Mouse (Mus musculus) embryonic stem cell, embryonic (primary cell): ENCODE measurements around the gene Spata6.

Experiments
- CTCF ChIA-PET, 4 experiments: fragments of 300-600 bp in 2 of 4; fragments of 350-600 bp in 2 of 4; sonication (Branson Sonifier 250); formaldehyde crosslinking; loops; one replicate each; lab custom pipeline; 2022; ENCODE audit warnings: inconsistent platforms in 2 of 4; lab: Charles Lee
- POLR2A ChIA-PET, 4 experiments: fragments of 300-600 bp in 2 of 4; fragments of 350-600 bp in 2 of 4; sonication (Branson Sonifier 250); formaldehyde crosslinking; loops; one replicate each; lab custom pipeline; 2022; ENCODE audit warnings: antibody characterized with exemption in 4 of 4, inconsistent platforms in 1 of 4; lab: Charles Lee

Gene Spata6

DNA sequence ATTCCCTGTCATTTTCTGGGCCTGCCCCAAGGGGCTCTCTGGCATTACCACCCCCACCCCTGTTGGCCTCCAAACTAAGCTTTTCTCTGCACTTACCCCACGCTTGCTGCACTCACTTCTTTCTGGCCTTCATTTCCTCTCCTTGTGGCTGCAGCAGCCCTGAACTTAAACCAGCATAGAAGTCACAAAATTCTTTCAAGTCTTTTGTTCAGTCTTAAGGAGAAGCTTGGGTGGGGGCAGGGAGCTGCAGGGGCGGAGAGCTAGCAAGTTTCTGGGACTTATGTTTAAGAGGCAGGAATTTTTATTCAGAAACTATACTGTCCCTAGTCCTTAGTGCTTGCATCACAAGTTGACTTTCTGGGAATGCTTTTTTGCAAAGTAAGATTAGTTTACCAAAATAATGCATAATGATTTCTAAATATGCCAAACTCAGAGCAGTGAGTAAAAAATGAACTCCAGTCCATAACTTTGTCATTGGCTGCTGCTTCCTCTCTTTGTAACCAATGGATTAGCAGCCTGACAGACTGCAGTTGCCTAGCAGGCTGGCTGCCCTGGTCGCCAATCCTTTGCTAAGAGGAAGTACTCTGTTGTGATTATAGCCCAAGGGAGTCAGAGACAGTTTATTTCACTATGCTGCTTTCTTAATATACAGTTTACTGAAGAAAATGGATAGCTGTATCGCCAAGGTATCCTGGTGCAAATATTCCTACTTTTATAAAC lies 1.5 kb downstream of the Spata6 start:
- POLR2A ChIA-PET, result interaction anchor here in 3 of 4 experiments (0.6 to 1.1 kb wide), 5 partner anchors 19 to 110 kb away, joined by 3 to 7 read pairs (median 3); no protein-coding TSS in a partner anchor
- CTCF ChIA-PET, result interaction anchor here in 3 of 4 experiments (0.6 to 2.4 kb wide), 5 partner anchors 34 to 225 kb away, joined by 4 to 15 read pairs (median 5); no protein-coding TSS in a partner anchor

DNA sequence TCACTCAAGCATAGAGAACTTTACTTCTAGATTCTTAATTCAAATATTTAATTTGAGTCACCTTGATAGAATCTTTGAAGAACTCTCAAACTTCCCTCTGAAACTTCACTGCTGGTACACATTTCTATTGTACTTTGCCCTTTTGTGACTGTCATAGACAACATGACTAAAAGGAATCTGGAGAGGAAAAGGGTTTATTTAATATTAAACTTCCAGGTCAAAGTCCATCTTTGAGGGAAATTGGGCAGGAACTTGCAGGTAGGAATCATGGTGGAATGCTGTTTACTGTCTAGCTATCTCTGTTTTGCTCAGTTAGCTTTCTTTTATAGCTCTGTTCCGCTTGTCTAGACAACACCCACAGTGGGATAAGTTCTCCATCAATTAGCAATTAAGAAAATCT lies 17.8 kb downstream of the Spata6 start:
- POLR2A ChIA-PET, result interaction anchor here in 1 of 4 experiments (0.6 kb wide), 1 partner anchor 176 kb away, joined by 5 read pairs; no protein-coding TSS in a partner anchor
- CTCF ChIA-PET, result no interaction called here

DNA sequence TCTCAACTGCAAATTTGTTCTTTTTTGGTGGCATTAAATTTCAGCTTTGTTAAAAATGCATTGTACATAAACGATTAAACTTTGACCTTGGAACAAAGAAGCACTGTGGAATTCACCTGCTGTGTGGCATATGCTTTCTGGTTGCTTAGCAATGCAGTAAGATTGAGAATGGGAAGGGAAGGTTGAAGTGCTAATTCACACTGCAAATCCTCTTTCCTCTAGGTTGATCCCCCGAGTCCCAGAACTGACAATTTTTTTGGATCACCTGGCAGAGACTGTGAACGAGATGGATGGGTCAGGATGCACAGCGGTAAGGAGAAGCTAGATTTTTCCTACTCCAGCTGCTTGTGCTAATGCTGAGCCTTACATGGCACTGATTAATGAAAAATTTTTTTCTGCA lies 60.7 kb downstream of the Spata6 start:
- CTCF ChIA-PET, result no interaction called here

DNA sequence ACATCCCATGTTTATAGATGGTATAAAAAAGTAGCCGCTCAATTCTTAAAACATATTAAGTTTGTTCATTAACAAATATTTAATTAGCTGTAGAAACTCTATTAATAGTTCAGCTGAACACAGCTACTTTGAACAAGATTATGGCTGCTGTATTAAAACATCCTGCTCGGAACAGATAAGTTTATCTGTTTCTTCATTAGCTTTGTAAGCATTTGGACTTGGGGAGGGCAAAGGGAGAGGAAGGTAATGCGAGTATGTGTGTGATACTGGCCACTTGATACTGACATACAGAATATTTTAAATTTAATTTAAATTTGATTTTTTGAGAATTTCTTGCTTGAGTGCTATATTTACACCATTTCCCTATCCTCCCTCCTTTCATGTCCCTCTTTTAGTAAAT lies 80.1 kb downstream of the Spata6 start:
- ChIA-PET CTCF (no interaction called here), POLR2A (interaction anchor here in 2 of 4 experiments (0.5 to 0.9 kb wide), 2 partner anchors 16 to 127 kb away, joined by 3 read pairs; no protein-coding TSS in a partner anchor)

More for the DNA sequence above, 60.7 kb downstream of the Spata6 start:
- POLR2A ChIA-PET, result no interaction called here

DNA sequence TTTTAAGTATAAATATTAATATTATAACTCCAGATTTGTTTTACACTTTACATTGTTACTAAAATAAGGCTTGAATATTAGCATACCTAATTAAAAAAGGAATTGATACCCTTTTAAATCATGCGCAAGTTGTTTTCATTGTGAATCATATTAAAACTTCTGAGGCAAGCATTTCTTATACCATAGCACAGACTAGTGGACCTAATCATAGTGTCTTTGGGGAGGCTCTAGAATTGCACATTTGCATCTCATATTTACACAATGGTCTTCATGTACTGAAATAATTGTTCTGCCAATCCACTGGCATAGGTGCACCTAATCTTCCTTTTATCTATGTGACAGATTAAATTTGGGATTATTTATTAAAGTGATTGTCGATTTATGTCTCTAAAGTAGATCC lies 83.4 kb downstream of the Spata6 start:
- CTCF ChIA-PET, result no interaction called here
- POLR2A ChIA-PET, result no interaction called here

DNA sequence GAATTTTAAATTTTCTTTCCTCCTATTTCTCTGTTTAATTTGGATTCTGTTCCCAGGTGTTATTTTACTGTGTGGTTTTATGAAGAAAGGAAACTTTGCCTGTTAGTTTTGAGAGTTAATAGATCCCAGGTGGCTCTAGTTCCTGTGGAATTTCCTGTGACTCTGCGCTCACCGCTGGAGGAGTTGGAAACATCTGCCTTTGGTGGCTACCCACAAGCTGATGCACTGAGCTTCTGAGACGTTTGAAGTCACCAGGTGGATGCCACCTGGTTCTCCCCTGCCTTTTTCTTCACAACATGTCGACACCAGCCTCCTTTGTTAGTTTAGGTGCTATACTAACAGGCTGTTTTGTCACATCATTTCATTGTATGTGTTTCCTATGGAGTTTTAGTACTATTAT lies 97.7 kb downstream of the Spata6 start:
- POLR2A ChIA-PET, result no interaction called here

DNA sequence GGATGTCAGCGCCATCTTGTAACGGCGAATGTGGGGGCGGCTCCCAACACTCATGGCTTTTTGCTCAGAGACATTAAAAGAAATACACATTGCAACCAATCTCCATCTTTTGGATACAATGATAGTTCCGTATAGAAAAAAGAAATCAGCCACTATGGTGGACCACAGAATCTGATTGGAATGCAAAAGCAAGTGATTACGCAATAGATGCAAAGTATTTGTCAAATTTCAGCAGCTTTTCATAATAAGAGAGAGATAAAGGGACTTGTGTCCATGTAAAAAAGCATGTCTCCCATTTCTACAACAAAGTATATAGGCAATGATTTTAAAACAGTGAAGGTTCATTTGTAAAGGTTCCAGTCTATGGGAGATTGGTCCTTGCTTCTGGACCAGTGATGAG lies 119.1 kb downstream of the Spata6 start:
- POLR2A ChIA-PET, result no interaction called here
- CTCF ChIA-PET, result no interaction called here

More for the DNA sequence above, 97.7 kb downstream of the Spata6 start:
- CTCF ChIA-PET, result interaction anchor here in 1 of 4 experiments (1.3 kb wide), 1 partner anchor 130 kb away, joined by 4 read pairs; no protein-coding TSS in a partner anchor

DNA sequence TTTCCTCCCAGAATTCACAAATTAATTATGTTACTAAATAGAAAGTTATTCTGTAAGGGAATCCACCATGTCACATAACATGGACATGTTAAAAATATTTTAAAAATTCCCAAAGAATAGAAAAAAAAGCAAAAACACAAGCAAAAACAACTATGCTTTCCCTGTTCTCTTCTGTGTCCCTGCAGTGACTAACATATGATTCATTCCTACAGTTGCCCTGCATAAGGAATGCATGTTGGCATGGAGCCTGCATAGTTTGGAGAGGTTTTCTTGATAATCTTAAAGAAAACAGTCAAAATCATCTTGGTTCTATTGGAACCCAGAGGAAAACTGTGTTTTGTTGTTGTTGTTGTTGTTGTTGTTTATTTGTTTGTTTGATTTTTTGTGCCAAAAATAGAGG lies 132.8 kb downstream of the Spata6 start:
- ChIA-PET CTCF (no interaction called here), POLR2A (no interaction called here)

DNA sequence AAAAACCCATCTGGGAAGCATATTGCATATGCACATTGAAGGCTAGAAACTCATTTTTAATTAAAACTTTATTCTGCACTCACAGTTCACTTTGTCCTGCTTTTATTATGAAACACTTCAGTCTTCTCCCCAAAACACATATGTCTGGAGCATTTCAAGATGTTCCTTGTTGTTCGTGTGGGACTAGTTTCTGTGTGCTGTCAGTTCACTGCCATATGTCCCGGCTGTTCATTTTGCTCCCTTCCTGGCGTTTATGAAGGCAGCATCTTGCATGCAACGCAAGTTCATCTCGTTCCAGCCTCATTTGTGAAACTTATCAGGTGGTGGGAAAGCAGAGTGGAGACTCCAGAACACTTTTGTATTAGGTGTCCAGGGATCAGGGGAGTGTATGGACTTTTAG lies 146.9 kb downstream of the Spata6 start:
- ChIA-PET CTCF (no interaction called here), POLR2A (no interaction called here)

DNA sequence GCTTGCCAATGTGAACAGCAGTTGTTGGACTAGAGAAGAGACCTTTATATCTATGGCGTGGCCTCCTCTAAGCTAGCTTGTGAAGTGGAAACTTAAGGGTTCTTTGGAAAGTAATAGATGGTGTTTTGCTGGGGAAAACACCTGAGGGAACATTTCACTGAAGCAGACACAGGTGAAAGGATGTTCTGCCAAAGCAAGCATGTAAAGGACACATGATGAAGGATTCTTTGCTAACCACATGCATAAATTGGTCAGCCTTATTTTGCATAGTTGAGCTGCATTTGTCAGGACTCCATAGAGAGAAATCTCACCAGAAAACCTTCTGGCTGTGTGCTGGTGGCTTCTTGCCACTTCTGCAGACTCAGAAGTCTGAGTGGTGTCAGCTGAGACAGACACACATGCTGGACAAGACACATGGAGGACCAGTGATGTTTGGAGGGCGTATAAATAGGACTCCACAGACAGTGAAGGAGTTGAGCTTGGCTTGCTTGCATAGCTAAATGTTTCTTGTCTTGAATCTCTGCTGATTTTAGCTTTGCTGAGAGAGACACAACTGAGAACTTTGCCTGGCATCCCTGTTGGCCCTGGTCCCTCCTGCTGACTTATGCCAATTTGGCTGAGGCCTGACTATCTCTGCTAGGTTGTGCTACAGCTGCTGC lies 148.1 kb downstream of the Spata6 start:
- POLR2A ChIA-PET, result no interaction called here
- CTCF ChIA-PET, result no interaction called here
